Mouse (Mus musculus) left cerebral cortex, adult 18-20 months (tissue): ENCODE data around the gene Hepacam. TPM values are rescaled to one million over a fixed set of nuclear protein-coding genes. Genes with fewer than 3 reads are reported as not detected.
A peak's percentile ranks its signal among the peaks of the same experiment; 100 is the strongest.

Experiments used
- DNase-seq, 2 experiments: peaks; one replicate each; pipeline ENCODE4 v3.0.0; 2021 to 2022; ENCODE audit warnings: low spot score in 2 of 2, mixed read lengths in 1 of 2
- long read RNA-seq, 2 experiments: library from polyadenylated mRNA; stranded (forward); transcript quantifications; one replicate each; pipeline ENCODE4 v2.0.0; 2021
- total RNA-seq, 2 experiments: library from RNA; stranded (reverse); gene quantifications; 2 replicates each; pipeline ENCODE4 v1.2.3; 2021

Gene Hepacam
- total RNA-seq, result 10 to 100 TPM; 45.4 to 47.9 TPM
- long read RNA-seq, experiment 1, transcript Hepacam-201 (7 exons, 3,347 nt), result major isoform, 68 of 109 reads
- long read RNA-seq, experiment 1, partial matches to known transcripts, result 11 of 109 reads
- long read RNA-seq, experiment 1, other reads (novel, unspliced or antisense), result 30 of 109 reads
- long read RNA-seq, experiment 2, transcript Hepacam-201 (7 exons, 3,347 nt), result major isoform, 30 of 57 reads
- long read RNA-seq, experiment 2, partial matches to known transcripts, result 7 of 57 reads
- long read RNA-seq, experiment 2, other reads (novel, unspliced or antisense), result 20 of 57 reads

DNA sequence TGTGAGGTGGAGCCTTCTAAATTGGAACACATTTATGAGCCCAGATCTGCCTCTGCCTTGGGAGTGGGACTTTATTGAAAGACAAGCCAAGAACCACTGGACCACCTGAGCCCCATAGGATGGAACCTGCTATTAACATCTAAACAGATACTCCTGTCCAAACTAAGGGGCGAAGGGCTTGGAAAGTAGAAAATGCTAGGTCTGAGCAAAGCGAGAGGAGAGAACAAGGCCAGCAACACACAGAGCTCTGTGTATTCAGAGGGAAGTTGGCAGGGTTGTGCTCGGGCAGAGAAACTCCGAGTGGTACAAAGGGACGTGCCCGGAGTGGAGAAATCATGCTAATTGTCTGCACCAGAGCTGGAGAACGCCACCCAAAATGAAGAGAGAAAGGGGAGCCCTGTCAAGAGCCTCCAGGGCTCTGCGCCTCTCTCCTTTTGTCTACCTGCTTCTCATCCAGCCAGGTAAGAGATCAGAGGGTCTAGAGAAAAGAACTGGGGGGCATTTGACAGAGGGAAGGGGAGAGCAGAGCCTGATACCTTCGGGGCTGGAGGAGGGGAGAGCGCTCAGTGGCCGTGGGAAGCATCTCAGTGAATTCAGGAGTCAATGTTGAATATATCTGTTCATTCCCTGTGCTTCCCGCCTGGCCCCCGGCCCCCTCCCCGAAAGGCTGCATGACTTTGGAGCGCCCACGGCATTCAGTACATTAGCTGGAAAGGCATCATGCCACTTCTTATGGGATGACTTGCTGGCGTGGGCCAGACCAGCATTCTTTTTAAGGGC is at the start of gene Hepacam:
Gene Hepacam (plus strand): TSS at position 51 of the 780 bp plus-strand sequence.
- DNase-seq, result peak in 1 of 2 experiments; percentile 26

DNA sequence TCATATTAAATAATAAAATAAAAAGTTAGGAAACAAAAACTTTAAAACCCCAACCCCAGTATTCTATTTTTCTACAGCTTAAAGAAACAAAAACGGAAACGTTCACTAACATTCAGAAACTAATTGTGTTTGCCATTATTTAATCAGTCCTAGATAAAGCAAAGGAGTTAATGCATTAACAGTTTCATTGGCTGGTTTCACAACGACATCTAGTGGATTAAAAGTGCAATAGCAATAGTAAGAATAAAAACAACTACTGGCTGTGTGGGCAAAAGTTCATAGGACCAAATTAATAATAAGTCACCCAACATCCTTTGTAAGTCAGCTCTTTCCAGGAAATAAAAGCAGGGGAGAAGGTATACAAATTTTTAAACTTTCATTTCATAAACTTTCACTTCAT is 37.7 kb upstream of the Hepacam start:
- DNase-seq, result no peak

DNA sequence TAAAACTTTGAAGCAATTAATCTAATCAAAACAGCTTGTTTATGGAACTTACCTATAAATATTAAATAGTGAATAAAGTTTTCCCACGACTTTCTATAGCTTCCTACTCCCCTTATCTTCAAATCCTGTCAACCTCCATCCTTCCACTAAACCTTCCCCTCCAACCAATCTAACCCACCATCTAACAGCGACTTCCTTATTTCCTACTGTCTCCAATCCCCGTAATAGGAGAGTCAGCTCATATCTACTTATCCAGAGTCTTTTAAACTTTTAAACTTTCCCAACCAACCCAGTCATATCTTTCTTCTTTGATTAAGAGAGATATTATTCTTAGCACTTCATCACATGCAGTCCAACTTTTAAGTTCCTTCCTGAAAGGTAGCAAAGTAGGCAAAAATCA is 21.7 kb upstream of the Hepacam start:
- no peak for DNase-seq

- no peak for DNase-seq
Observed at GRCm38 (mm10) chr9:37347184-37347987, 19.8 kb upstream of the Hepacam start.

DNA sequence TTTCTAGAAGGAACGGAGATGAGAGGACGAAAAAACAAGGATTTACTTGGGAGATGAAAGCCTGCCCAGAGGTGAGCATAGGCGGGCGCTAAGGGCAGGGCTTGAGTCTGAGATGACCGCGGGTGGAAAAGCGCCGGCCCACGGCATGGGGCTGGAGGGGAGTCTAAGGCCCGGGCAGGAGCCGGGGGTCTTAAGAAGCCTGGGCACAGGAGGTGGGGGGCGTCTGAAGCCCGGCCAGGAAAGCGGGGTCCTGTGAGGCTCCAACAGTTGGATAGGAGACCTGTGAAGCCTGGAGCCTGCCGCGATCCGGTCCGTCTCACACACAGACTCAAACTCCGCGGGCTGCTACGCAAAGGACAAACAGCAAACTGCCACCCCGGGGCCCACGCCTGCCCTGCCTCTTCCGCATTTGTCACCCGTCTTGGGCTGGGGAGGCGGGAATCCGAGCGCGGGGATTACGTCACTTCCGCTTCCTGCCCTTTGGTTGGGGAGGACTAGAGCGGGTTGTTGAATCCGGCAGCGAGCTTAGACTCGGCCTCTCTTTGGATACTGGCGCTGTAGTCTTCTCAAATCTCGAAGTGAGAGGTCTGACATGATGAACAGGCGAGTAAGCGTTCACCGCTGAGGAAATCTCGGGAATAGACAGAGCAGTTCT is 19.0 kb upstream of the Hepacam start, which contains the start of gene Ccdc15:
Gene Ccdc15 (minus strand): TSS at position 445 of the 655 bp plus-strand sequence.
- DNase-seq, result peak; percentile 98

DNA sequence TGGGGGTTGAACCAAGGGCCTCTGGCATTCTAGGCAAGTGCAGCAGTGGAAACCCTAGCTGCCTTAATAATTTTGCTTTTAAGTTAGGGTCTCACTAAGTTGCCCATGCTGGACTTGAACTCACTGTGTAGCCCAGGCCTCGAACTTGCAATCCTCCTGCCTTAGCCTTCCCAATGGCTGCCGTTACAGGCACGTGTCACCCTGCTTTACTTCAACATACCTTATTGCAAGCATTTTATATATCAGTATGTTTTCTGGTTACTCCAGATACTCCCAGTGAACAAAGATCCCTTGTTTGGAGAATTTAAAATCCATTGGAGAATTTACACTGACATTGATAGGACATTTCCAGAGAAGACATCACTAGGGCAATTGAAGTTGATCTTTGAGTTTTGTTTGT is 18.1 kb upstream of the Hepacam start:
- DNase-seq, result no peak

GRCm38 (mm10) chr9:37351266-37351665 is 15.9 kb upstream of the Hepacam start:
- no peak for DNase-seq

DNA sequence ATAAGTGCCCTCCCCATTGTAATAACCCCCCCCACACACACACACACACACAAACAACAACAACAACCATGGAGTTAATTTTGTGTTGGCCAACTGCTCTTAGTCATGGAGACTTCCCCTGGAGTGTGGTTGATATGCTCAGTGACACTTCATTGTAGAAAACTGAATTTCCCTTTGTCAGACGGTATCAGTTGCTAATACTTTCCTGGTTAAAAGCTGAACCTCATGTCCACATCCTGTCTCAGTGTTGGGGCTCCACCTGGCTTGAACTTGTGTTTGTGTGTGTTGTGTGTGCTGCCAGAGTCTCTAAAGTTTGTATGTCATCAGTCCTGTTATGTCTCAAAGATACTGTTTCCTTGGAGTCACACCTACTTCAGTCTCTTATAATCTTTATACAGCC is 12.7 kb upstream of the Hepacam start:
- DNase-seq, result no peak

DNA sequence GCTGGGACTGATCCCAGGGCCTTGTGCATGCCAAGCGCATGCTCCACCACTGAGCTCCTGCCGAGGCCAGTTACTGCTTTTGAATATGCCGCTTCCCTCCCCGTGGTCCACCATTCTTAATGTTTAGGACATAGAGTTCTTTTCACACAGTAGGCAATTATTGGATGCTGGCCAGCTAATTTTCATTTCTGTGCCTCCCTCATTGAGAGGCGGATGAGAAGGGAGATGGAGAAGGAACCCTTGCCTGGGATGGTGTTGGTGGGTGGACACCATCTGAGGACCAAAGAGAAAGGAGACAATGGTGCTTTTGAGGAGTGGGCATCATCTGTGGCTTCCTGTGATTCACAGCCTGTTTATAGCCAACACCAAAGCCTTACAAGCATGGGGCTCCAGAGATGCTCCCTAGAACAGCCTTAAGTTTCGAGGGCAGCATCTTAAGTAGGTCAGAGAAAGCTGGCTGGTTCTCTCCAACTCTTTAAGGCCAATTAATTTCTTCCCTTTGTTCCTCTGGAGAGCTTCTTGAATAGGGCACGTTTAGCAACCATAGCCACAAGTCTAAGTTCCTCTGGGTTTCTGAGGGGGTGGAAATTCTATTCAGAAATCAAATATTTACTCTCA is 8.3 kb upstream of the Hepacam start:
- no peak for DNase-seq

DNA sequence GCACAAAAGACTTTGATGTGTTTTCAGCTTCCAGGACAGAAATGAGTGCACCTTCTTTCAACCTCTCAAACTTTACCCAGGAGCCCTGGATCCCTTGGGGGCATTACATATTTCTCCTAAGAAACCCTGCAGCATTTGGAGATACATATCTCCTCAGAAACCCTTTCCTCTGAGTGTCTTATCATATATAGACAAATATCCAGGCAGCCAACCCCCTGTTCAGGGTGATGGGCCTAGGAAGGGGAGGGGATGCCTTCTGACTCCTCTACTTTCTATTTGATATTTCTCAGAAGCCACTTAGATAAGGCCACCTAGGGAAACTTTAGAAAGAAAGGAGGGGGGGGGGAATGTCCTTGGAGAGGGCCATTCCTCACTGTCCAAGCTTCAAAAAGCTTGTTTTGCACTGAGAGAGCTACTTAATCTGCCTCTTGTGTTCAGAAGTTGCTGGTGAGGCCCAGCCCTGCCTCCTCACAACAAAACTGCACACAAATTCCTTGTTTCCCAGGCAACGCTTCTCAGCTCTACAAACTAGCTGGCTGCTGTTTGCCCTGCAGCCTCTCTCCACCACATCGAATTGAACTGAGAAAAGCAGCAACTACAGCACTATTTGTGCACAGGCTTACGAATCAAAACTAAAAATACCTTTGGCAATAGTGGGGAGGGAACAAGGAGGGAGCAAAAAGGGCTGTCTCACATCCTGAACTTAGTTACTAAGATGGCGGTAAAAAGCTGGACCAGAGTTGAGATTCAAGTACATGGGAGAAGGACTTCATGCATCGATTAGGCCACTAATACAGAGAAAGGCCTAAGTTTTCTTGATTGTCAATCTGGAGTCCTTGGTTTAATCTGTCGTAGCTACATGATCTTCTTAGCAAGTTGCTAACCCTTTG is 7.6 kb upstream of the Hepacam start:
- peak; percentile 52 to 76 for DNase-seq

DNA sequence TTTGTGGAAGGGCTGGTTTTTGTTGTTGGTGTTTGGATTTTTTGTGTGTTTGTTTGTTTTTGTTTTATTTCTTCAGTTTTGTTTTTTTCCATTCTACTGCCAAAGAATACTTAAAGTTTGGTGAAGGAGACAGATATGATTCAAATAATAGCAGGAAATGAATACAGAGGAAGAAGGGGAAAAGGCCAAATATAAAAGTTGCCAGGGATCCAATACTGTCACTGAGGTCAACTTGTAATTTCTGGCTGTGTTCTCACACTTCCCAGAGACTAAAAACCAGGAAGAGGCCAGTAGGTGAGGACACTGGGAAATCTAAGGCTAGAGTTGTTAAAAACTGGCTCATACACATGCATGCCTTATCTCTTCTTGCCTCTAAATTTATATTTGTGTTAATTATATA is 5.1 kb upstream of the Hepacam start:
- no peak for DNase-seq

DNA sequence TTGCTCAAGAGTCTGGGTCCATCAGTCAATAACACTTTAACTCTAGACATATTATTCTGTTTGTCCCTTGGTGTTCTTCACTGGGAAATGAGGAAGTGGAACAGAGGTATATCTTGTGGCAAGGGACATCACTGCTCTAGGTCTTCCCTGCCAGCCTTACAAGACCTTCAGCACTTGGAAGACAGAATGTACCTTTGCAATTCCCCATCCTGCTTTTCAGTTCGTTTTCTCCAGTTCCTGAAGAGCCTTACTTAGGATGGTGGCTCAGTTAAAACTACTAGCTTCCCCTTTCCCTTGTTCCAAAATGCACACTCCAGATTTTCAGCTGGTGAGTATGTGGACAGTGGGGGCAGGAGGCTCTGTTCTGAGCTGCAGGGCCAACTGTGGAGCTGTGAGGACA is 4.3 kb upstream of the Hepacam start:
- DNase-seq, result no peak

DNA sequence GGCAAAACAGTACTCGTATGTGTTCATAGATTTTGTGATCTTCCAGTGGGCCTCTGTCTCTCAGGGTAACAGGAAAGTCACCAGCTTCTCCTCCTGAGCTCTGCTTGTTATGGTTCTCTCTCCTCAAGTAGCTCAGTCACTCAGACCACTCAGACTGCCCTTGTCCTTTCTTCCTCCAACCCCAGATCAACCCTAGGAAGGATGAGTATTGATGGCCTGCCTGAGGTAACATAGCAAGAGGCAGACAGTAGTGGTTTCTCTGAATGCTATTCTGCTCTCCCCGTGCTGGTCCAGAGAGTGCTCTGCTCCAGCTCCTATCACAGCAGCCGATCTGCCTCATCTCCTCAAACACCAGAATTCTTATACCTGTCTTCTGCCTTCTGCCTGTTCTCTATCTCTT is 3.6 kb upstream of the Hepacam start:
- DNase-seq, result no peak

DNA sequence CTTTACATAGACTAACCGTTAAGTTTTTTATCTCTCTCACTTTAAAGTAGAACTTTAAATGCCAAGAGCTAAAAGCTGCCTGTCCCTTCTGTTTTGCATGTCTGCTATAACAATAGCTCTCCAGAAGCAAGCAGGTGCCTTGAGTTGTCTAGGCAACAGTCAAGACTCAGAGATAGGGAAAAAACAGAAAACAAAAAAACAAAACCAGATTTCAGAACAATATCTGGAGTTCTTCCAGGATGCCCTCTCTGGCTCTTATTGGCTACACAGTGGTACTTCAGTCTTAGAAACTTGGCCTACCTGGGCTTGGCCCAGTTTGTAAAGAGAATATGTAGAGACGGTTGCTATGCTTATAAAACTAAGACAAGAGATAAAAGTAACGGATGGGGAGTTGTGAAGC is 2.8 kb upstream of the Hepacam start:
- DNase-seq, result no peak

GRCm38 (mm10) chr9:37365706-37366105 is 1.4 kb upstream of the Hepacam start:
- DNase-seq, result no peak

- no peak for DNase-seq
Observed at GRCm38 (mm10) chr9:37368081-37368830, 1.1 kb downstream of the Hepacam start.

DNA sequence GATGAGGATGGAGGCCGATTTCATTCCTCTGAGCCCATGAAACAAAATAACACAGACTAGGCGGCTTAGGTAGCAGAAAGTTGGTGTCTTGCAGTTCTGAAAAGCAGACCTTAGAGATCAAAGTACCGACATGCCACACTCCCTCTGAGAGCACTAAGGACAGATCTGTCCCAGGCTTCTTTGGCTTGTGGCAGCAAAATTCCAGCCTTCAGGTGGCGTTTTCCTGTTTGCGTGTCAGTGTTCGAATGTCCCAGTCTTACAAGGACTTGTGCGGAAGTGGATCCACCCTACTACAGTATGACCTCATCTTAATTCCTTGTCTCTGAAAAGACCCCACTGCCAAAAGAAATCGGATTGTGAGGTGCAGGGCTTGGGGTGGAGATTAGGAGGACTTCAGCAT is 1.7 kb downstream of the Hepacam start:
- no peak for DNase-seq

DNA sequence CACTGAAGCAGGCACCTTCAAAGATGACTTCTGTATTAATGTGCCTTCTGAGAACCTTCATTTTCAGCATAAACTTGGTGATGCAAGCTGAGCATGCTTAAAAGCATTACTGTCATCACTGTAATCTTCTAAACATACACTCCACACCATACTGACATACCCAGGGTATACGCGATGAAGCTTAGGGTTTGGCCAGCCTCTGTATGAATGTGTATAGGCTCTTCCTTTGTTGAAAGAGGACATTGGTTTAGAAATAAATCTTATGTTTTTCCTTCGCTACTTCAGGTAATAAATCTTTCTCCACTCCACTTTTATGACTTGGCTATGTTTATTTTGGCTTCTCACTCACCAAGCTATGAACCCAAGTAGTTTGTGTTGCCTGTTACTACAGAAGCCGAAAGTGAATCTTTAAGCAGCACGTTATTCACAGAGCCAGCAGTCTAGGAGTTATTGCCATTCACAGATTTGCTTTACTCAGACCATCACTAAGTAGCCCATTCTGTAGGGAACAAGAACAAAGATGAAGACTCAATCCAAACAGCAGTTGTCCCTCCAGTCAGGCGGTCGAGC is 4.2 kb downstream of the Hepacam start:
- DNase-seq, result no peak

DNA sequence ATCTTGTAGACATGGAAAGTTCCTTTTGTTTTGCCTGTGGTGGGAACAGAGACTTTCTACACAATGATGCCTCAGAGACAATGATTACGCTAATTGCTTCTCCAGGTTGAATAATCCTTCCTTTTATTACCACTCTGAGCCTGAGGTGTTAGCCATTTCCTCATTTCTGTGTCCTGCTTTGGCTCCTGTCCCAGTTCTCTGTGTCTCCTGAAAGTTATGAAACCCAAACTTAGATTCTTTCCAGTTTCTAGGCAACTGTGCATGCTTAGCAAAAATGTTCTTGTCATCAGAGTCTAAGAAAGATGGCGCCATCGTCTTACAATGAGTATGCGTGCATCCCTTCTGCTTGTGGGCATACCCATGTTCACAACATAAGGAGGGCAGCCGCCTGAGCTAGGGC is 8.6 kb downstream of the Hepacam start:
- DNase-seq, result no peak
